ENCODE assay signal across 10 mouse cellular contexts in the genomic region with DNA sequence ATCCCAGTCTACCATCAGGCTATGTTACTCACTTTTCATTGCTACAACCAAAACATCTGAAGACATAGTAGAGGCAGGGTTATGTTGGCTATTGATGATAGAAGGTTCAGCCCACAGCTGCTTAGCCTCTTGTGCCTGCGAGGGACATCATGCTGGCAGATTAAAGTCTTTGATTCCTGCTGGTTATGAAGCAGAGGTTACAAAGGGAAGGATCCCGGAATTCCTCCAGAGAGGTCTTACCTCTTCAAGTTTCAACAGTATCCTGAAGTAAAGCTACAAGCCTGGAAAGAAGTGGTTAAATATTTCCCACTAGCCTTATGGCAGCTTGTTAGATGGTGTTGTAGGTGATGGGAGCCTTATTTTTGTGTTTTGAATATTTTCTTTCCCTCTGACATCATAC. TPM values are rescaled to one million over a fixed set of nuclear protein-coding genes. Genes with fewer than 3 reads are reported as not detected.
A peak's percentile ranks its signal among the peaks of the same experiment; 100 is the strongest.
DNase-seq lines count a peak whose midpoint lies in the region; ATAC-seq and TF ChIP-seq lines count a peak whose summit lies in the region.
"Had no signal": no experiment of that assay in that cellular context is flagged by ENCODE, and none has a peak within 500 bp of the region (broad histone marks: within the 10 kb centered on the region; RNA-seq: fewer than 3 reads in every experiment).

No protein-coding gene starts in this region.

- ATAC-seq in kidney, embryonic 14.5 days (ENCODE audit: low FRiP score, low TSS enrichment), result no peak
- ATAC-seq in forebrain, postnatal 0 days, result no peak
- ATAC-seq in midbrain, embryonic 11.5 days (ENCODE audit: low FRiP score), result no peak

- intact Hi-C loops in gastrocnemius, postnatal 14 days (cut with DNase I; ENCODE audit: low total_unique reads), result no loop called here

- H3K4me2 ChIP-seq in kidney, embryonic 14.5 days (replicated peaks; ENCODE audit: low read depth, low read length), result peak overlapping the region; percentile 45
- peak overlapping the region; percentile 44 for H3K4me2 ChIP-seq in forebrain, postnatal 0 days (ENCODE audit: low read depth)
- peak overlapping the region; percentile 48 for H3K4me2 ChIP-seq in midbrain, embryonic 11.5 days

- no peak overlapping the region for H3K9ac ChIP-seq in kidney, embryonic 14.5 days (ENCODE audit: low read depth, low read length)
- no peak overlapping the region for H3K9ac ChIP-seq in forebrain, postnatal 0 days
- no peak overlapping the region for H3K9ac ChIP-seq in midbrain, embryonic 11.5 days (ENCODE audit: low read length)

- 13% methylated on average over 2 of the region's 2 CpGs for WGBS in kidney, embryonic 14.5 days
- 5% methylated on average over 2 of the region's 2 CpGs for WGBS in forebrain, postnatal 0 days
- WGBS in midbrain, embryonic 11.5 days, result 2% methylated on average over 2 of the region's 2 CpGs

- no peak for TF ChIP-seq CTCF in brain, embryonic 14.5 days (IDR thresholded peaks at IDR 0.05; ENCODE audit: borderline replicate concordance, extremely low read depth, insufficient read depth, insufficient read length)
- no peak for TF ChIP-seq CTCF in forebrain, postnatal 0 days (IDR thresholded peaks at IDR 0.05; ENCODE audit: low read depth)

- H3K36me3 ChIP-seq in kidney, embryonic 14.5 days (ENCODE audit: control insufficient read depth, insufficient read depth, low read length), result no peaks in the 10 kb centered on the region
- no peaks in the 10 kb centered on the region for H3K36me3 ChIP-seq in forebrain, postnatal 0 days (ENCODE audit: insufficient read depth)
- H3K36me3 ChIP-seq in midbrain, embryonic 11.5 days (ENCODE audit: control insufficient read depth, insufficient read depth, low read length), result no peaks in the 10 kb centered on the region

- DNase-seq in kidney, postnatal 25 days, result no peak
- peak; percentile 25 for DNase-seq in brain, embryonic 14.5 days (ENCODE audit: low read depth)
- no peak for DNase-seq in forebrain, postnatal 0 days
- DNase-seq in midbrain, embryonic 11.5 days (ENCODE audit: low spot score, missing footprints), result peak; percentile 88
- no peak for DNase-seq in gastrocnemius, postnatal 14 days
- no peak for DNase-seq in right cerebral cortex, adult 2 months (ENCODE audit: low spot score in 2 of 2)
- DNase-seq in ovary, postnatal 36 days (ENCODE audit: low spot score), result no peak
- DNase-seq: adrenal gland, adult 8-10 months; cerebellum, adult 8-10 months had no signal

- 0 out of 2 replicates have a peak, but pooled peaks cover 3% of the 10 kb centered on the region for H3K27me3 ChIP-seq in kidney, embryonic 14.5 days (ENCODE audit: control insufficient read depth, insufficient read depth, low read length)
- H3K27me3 ChIP-seq in forebrain, postnatal 0 days (ENCODE audit: insufficient read depth, low read length), result no peaks in the 10 kb centered on the region; the same call in 1 of the 2 replicates
- no peaks in the 10 kb centered on the region for H3K27me3 ChIP-seq in midbrain, embryonic 11.5 days (ENCODE audit: control insufficient read depth, insufficient read depth, low read length)

- 0 out of 2 replicates have a peak overlapping the region, but pooled peaks have one; percentile 21 for H3K4me3 ChIP-seq in kidney, embryonic 14.5 days (ENCODE audit: low read length)
- no peak overlapping the region for H3K4me3 ChIP-seq in forebrain, postnatal 0 days (ENCODE audit: low read depth, low read length)
- no peak overlapping the region for H3K4me3 ChIP-seq in midbrain, embryonic 11.5 days (ENCODE audit: low read depth, low read length)

- TF ChIP-seq POLR2A in brain, embryonic 14.5 days (IDR thresholded peaks at IDR 0.05; ENCODE audit: borderline replicate concordance, extremely low read depth, insufficient read depth, insufficient read length, poor library complexity, severe bottlenecking), result no peak

- H3K4me1 ChIP-seq in kidney, embryonic 14.5 days (ENCODE audit: control insufficient read depth, insufficient read depth, low read length), result peaks cover 11% of the 10 kb centered on the region
- H3K4me1 ChIP-seq in forebrain, postnatal 0 days (ENCODE audit: insufficient read depth), result peaks cover 9% of the 10 kb centered on the region; the same call in 1 of the 2 replicates
- H3K4me1 ChIP-seq in midbrain, embryonic 11.5 days (ENCODE audit: control insufficient read depth, insufficient read depth, low read length), result peaks cover 17% of the 10 kb centered on the region

- no peak overlapping the region for H3K27ac ChIP-seq in kidney, embryonic 14.5 days (ENCODE audit: low read depth, low read length)
- H3K27ac ChIP-seq in forebrain, postnatal 0 days (ENCODE audit: low read depth, low read length), result no peak overlapping the region
- H3K27ac ChIP-seq in midbrain, embryonic 11.5 days (ENCODE audit: low read depth, low read length), result no peak overlapping the region

- no peaks in the 10 kb centered on the region for H3K9me3 ChIP-seq in kidney, embryonic 14.5 days (ENCODE audit: control insufficient read depth, low read length)
- no peaks in the 10 kb centered on the region for H3K9me3 ChIP-seq in forebrain, postnatal 0 days (ENCODE audit: low read length)
- H3K9me3 ChIP-seq in midbrain, embryonic 11.5 days (ENCODE audit: control insufficient read depth, low read length), result no peaks in the 10 kb centered on the region; the same call in 1 of the 2 replicates

RNA-seq across cellular contexts. Expression of gene Shb, which starts 58.6 kb away (rescaled TPM):
- polyA plus RNA-seq in kidney, embryonic 14.5 days (2014; fragmentation: Nextera tagmentation; extraction: Ambion mirVana), result 6.0 and 6.1 TPM in 2 replicates
- 36.4 and 47.2 TPM in 2 replicates for polyA plus RNA-seq in brain, embryonic 14.5 days (2012; rRNA removed)
- total RNA-seq in forebrain, postnatal 0 days (2014; rRNA removed), result 26.7 and 32.6 TPM in 2 replicates
- polyA plus RNA-seq in forebrain, postnatal 0 days (2015; fragmentation: Nextera tagmentation; extraction: Ambion mirVana), result 8.5 and 8.6 TPM in 2 replicates
- polyA plus RNA-seq in midbrain, embryonic 11.5 days (2014; fragmentation: Nextera tagmentation; extraction: Ambion mirVana), result 2.7 and 2.8 TPM in 2 replicates
- 1 to 10 TPM; 6.7 to 7.8 TPM for total RNA-seq in gastrocnemius, postnatal 14 days (2021)

Comparison
In these comparisons a context has a peak if more than half of its experiments do, and no peak if none do; other contexts are left out.
1. DNase-seq: peak in brain, embryonic 14.5 days (single experiment) and midbrain, embryonic 11.5 days (single experiment); none in kidney, postnatal 25 days (0 of 2), forebrain, postnatal 0 days (single experiment), gastrocnemius, postnatal 14 days (single experiment), right cerebral cortex, adult 2 months (0 of 2) and ovary, postnatal 36 days (single experiment).
2. Peak in every context shown above with its lines, with median percentiles within 50 percentile points of each other: H3K4me2 ChIP-seq.